Mouse (Mus musculus) testis, adult 2 months (tissue): ENCODE data around the gene Ano8. TPM values are rescaled to one million over a fixed set of nuclear protein-coding genes. Genes with fewer than 3 reads are reported as not detected.
"Not testable (repeated sequence)": the region's sequence is repeated elsewhere in the genome, so short reads cannot be mapped to it uniquely, and the experiment has no call there.

ENCODE experiments used
- H3K27ac ChIP-seq: fragments of 200-500 bp; 2 replicates; pipeline ENCODE4 v1.5.1; 2012; ENCODE audit warnings: low read depth, low read length; ENCODE audit not compliant: control insufficient read depth, insufficient read depth
- H3K27me3 ChIP-seq: fragments of 200-500 bp; 2 replicates; pipeline ENCODE4 v1.6.1; 2012; ENCODE audit warnings: mild to moderate bottlenecking, low read length, moderate library complexity; ENCODE audit not compliant: control insufficient read depth, insufficient read depth
- H3K36me3 ChIP-seq: fragments of 200-500 bp; 2 replicates; pipeline ENCODE4 v1.6.1; 2012; ENCODE audit warnings: mild to moderate bottlenecking, low read length; ENCODE audit not compliant: control insufficient read depth, insufficient read depth
- H3K4me1 ChIP-seq: fragments of 200-500 bp; 2 replicates; pipeline ENCODE4 v1.6.1; 2012; ENCODE audit warnings: low read length; ENCODE audit not compliant: control insufficient read depth, insufficient read depth
- H3K4me3 ChIP-seq: fragments of 200-500 bp; 2 replicates; pipeline ENCODE4 v1.5.1; 2012; ENCODE audit warnings: low read depth, mild to moderate bottlenecking, low read length, moderate library complexity, mixed read lengths; ENCODE audit not compliant: control insufficient read depth
- CTCF ChIP-seq: fragments of 200-500 bp; IDR thresholded peaks from 2 replicates; pipeline ENCODE4 v1.5.1; 2012; ENCODE audit warnings: low read depth, mild to moderate bottlenecking, inconsistent platforms, low read length, moderate library complexity; ENCODE audit not compliant: control insufficient read depth, insufficient read depth, insufficient replicate concordance
- POLR2A ChIP-seq: fragments of 200-500 bp; IDR thresholded peaks from 2 replicates; pipeline ENCODE4 v1.6.1; 2012; ENCODE audit warnings: low read depth, mild to moderate bottlenecking, inconsistent platforms, low read length, moderate library complexity; ENCODE audit not compliant: control insufficient read depth
- polyA plus RNA-seq: library from polyadenylated mRNA; depleted of rRNA; stranded (reverse); fragments of >200 nt; gene quantifications from 2 replicates; pipeline ENCODE4 v1.2.3, GENCODE M21; 2012; rRNA removed

The Ano8 gene
- 0.99 and 1.2 TPM in 2 replicates for polyA plus RNA-seq

DNA sequence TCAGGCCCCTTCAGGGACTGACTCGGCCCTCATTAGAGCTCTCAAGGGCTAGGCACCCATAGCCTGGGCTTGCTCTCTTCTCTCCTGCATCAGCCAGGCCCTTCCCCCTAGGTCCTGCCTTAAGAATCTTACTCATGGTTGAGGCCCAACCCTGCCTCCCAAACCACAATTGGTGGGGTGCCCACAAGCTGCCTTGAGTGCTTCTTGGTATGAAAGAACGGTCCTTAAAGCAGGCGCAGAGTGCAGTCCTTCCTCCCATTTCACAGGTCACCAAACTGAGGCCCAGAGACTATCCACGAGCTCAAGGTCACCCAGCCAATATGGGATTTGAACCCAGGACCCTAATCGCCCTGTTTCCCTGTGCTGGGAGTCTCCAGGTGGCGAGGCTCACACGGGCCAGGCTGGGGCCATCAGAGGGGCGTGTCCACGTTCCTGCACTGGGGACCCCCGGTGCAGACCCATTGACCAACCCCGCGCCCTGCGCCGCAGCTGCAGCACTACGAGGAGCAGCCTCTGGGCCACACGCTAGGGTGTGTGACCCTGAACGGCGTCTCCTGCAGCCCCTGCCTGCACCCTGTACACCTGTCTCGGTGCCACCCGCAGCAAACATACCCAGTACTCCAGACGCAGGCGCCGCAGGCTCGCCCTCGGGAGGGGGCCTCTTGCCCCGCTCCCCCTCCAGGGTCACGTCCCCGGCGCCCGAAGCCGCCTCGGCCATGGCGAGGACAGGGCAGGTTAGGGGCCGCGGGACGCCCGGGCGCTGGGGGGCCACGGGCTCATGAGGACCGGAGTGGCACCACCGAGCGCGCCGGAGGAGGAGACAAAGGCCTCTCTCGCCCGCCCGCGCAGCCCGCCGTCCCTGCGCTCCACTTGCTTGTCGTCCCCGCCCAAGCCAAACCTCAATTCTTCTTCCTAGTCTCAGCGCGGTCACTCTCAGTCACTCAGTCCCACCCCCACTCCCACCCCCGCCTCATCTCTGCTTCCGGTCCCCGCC is at the start of gene Ano8:
Gene Ano8 (minus strand): TSS at position 822 of the 994 bp plus-strand sequence.
- peaks cover 39% of the 10 kb centered on the region for H3K4me1 ChIP-seq
- no peaks in the 10 kb centered on the region for H3K27me3 ChIP-seq
- H3K4me3 ChIP-seq: peak within 1 kb of the TSS; percentile 57
- H3K36me3 ChIP-seq: no peaks in the 10 kb centered on the region
- no peak for TF ChIP-seq CTCF
- TF ChIP-seq POLR2A: no peak
- H3K27ac ChIP-seq: no peak within 1 kb of the TSS

DNA sequence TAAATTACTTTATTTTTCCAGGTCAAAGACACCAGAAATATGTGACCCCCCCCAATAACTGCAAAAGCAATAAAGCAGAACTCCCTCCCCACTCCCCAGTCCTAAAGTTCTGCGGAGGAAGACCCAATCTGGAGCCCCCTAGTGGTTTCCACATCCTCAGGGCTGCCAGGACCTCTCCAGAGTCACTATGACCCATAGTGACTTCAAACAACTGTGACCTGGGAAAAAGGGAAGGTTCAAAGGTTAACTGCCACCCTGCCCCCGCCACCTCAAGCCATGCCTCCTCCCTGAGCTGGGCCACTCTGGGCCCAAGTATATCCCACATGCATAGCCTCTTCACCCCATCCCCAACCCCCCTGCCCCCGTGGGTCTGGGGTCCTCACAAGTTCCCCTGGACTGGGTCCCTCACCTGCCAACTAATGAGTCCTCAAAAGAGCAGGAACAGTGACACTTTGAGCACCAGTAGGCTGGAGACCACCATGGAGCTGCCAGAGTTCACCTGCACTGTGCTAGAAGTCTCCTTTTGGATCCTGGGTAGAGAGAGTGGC is 48.6 kb upstream of the Ano8 start:
- Histone ChIP-seq H3K4me1 (peaks cover 12% of the 10 kb centered on the region), H3K36me3 (no peaks in the 10 kb centered on the region), H3K27ac (no peak overlapping the region), H3K27me3 (no peaks in the 10 kb centered on the region), H3K4me3 (no peak overlapping the region)
- TF ChIP-seq POLR2A: no peak
- TF ChIP-seq CTCF: no peak

DNA sequence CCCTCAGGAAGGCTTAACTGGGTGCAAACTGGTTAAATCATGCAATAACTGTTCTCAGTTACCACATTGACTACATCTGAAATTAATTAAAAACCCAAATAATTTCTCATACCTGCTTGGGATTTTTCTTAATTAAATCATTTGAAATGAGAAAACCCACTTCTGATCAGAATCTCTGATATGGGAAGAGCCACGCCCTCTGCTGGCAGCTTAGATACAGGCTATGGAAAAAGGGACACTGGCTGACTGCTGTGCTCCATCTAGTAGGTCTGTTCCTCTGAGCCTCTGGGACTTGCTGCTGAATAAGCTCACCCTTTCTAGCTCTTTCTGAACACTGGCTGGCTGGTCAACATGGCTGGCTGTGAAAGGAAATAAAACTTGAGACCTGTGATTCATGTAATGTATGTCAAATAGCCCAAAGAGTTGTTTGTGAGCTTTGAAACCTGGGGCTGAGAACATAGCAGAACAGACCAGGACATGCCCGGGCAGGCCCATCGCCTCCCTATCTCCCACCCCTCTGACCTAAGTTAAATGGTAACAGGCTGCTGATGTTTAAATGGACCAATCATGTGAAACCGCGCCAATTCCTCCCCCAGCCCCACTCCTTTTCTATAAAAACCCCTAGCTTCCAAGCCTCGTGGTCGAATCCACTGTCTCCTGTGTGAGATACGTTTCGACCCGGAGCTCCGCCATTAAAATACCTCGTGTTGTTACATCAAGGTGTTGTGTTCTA is 45.1 kb upstream of the Ano8 start:
- H3K4me1 ChIP-seq, H3K36me3 ChIP-seq, H3K27me3 ChIP-seq, H3K4me3 ChIP-seq, H3K27ac ChIP-seq: not testable (repeated sequence)

GRCm38 (mm10) chr8:71528362-71529073 is 42.8 kb upstream of the Ano8 start:
- H3K4me3 ChIP-seq: no peak overlapping the region
- H3K27ac ChIP-seq: no peak overlapping the region
- no peaks in the 10 kb centered on the region for H3K27me3 ChIP-seq
- no peaks in the 10 kb centered on the region for H3K36me3 ChIP-seq
- TF ChIP-seq CTCF: no peak
- TF ChIP-seq POLR2A: no peak
- peaks cover 3% of the 10 kb centered on the region; the same call in 1 of the 2 replicates for H3K4me1 ChIP-seq

DNA sequence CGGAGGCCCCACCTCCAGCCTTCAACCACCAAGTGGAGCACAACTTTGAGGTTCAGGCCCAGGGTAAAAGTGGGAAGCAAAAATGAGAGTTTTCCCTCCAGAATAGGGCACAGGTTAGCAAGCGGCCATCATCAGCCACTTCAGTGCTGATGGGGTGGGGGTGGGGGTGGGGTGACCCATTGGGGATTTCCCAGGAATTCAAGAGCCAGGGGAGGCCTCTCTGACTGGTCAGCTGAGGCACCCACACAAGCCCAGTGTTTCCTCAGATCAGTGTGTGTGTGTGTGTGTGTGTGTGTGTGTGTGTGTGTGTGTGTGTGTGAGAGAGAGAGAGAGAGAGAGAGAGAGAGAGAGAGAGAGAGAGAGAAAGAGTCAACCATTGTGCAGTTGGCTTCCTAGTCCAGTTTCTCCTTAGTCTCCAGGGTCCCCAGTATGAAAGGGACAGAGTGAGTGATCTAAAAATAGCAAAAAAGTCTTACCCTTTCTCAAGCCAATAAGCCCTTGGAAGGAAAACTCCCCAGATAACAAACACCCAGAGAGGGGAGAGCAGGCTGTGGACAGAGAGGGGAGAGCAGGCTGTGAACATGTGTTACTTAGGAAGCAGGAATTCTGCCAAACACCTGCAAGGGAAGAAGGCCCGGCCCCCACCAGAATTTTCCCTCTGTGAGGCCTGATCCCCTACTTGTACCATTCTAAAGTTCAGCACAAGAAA is 41.6 kb upstream of the Ano8 start:
- Histone ChIP-seq H3K4me1 (peaks cover 3% of the 10 kb centered on the region; the same call in 1 of the 2 replicates), H3K27ac (no peak overlapping the region), H3K36me3 (no peaks in the 10 kb centered on the region), H3K4me3 (no peak overlapping the region), H3K27me3 (no peaks in the 10 kb centered on the region)
- TF ChIP-seq POLR2A (no peak), CTCF (no peak)

DNA sequence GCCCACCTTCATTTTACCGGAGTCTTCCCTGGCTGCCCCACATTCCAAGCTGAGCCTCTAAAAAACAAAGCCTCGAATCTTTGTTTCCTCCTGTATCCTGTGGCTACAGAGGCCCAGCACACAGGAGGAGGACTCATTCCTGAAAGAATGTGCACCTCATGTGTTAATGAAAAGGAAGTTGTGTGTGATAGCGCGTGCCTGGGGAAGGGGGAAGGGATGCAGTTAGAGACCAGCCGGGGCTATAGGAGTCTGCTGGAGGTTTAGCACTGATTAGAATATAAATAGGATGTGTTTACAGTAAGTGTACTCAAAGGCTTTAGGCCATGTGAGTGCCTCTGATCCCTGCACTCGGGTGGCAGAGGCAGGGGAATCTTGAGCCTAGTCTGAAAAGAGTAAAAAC is 40.5 kb upstream of the Ano8 start:
- no peak for TF ChIP-seq CTCF
- no peak for TF ChIP-seq POLR2A
- Histone ChIP-seq H3K27ac (no peak overlapping the region), H3K27me3 (no peaks in the 10 kb centered on the region), H3K4me1 (peaks cover 3% of the 10 kb centered on the region), H3K36me3 (no peaks in the 10 kb centered on the region), H3K4me3 (no peak overlapping the region)
